Mouse (Mus musculus) urinary bladder, adult 2 months (tissue): ENCODE measurements around the gene Siglece. TPM values are rescaled to one million over a fixed set of nuclear protein-coding genes. Genes with fewer than 3 reads are reported as not detected.

Source experiments
- DNase-seq: peaks from one replicate; pipeline ENCODE4 v3.0.0; 2022; ENCODE audit warnings: low spot score
- polyA plus RNA-seq: library from polyadenylated mRNA; depleted of rRNA; stranded (reverse); fragments of >200 nt; gene quantifications from 2 replicates; pipeline ENCODE4 v1.2.3, GENCODE M21; 2012; rRNA removed

Siglece gene
- polyA plus RNA-seq, 1 experiment = 2.3 TPM

DNA sequence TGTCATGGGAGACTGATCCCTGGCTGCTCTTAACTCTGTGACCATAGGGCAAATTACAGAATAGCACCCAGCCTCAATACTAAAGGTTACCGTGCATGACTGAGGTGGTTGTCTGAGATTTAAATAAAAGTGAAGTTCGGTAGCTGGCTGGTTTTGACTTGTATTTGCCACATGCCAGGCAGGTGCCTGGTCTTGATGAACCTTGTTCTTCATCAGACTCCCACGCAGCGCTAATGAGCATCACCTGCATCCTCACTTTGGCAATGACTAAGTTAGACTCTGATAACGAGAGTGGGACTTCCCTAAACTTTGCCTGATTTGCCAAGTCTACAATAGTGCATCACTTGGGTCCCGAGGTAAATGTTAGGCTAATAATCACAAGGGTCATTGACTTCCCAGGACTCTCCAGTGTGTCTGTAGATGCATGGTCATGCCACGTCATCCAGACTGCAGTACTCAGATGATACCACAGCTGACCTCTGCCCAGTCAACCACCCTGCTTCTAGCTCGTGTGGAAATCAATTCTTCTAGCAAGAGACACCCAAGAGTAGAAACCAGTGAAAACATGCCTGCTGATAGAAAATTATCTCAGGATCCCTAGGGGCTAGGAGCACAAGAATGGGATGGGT is 34.1 kb downstream of the Siglece start:
- no peak for DNase-seq

GRCm38 (mm10) chr7:43625065-43625464 is 34.9 kb downstream of the Siglece start:
- no peak for DNase-seq

DNA sequence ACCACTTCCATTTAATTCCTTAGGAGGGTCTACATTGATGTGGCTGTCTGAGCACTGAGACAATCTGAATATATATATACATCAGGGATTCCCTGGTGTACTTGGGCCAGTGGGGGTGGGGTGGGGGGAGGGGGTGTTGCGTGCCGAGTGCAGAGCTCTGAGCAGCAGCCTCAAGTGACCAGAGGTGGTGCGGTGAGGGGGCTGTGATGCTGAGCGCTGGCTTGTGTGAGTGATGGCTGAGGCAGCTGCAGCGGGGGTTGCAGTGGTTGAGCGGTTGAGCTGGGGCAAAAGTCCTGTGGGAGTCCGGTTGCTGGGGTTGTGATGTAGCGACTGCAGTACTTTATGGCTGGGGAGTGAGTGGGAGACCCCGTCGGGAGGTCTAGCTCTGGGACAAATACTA is 36.1 kb downstream of the Siglece start:
- no peak for DNase-seq

GRCm38 (mm10) chr7:43622927-43623326 is 37.0 kb downstream of the Siglece start:
- no peak for DNase-seq

DNA sequence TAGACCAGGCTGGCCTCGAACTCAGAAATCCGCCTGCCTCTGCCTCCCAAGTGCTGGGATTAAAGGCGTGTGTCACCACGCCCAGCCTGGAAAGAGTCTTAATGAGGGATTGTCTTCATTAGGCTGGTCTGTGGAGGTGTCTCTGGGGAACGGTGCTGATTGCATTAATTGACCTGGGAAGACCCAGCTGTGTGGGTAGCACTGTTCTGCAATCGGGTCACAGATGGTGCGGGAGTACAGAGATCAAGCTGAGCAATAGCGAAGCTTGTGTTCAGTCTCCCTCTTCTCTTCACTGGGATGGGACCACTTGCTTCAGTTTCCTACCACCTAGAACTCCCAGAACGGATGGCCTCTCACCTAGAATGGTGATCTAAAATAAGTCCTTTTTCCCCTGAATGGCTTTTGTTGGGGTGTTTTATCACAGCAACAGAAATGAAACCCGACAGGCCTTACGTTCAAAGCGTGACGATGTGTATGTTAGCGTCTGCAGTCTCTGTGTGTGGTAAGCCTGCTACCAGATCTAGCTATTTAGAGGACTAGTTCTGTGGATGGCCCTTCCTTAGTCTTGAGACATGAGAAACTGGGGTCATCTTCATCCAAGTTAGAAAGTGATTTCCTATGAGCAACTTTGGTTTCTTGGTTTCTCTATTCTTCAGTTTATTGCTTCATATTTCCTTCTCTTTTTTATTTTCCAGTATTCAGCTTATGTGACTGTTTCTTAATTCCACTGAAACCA is 46.0 kb downstream of the Siglece start:
- DNase-seq = no peak

DNA sequence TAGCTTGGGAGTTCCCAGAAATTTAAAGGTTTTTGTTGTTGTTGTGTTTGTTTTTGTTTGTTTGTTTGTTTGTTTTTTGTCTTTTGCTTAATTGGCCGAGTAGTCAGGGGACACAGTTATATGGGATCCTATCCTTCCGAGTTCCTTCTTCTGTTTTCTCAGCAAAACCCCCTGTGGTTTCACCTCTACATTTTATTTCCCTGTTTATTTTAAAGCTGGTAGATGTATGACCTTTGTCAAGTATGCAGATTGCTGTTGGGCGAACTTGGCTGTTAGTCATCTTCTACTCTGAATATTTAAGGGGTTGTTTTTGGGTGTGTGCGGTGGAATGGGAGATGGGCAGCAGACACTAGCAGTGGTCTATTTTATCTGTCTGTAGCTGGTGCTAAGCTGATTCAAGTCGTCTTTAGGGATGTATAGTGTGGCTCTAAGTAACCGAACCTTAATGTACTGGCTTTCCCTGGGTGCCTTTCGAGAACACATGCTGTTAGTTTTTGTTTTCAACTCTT is 51.6 kb downstream of the Siglece start:
- DNase-seq = no peak

DNA sequence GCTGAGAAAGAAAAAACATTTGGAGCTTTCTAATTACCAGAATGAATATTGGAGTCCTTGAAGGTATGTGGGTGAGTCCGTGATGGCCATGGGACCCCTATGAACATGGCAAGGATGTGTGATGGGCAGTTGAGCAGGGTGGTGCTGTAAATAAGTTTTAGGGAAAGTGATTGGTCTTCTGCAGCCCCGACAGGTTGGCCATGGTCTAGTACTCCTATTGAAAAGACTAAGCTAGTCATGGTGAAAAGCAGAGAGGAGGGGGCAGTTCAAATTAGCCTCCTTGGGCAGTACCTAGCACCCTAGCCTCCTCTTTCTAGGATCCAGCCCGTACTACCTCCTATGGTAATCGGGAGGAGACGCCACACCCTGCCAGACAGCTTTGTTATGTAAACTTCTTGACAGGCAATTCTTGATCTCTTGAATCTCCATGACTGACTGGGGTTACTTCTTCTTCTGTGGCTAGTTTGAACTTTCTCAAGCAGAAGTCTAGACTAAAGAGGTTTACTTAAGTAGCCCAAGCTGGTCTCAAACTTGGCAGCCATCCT is 52.1 kb downstream of the Siglece start:
- no peak for DNase-seq

- peak; percentile 23 for DNase-seq
These were observed 52.8 kb downstream of the Siglece start, which contains the start of gene Zfp819 for GRCm38 (mm10) chr7:43606896-43607742. TSS of gene Zfp819 (plus strand) at chr7:43607169.

DNA sequence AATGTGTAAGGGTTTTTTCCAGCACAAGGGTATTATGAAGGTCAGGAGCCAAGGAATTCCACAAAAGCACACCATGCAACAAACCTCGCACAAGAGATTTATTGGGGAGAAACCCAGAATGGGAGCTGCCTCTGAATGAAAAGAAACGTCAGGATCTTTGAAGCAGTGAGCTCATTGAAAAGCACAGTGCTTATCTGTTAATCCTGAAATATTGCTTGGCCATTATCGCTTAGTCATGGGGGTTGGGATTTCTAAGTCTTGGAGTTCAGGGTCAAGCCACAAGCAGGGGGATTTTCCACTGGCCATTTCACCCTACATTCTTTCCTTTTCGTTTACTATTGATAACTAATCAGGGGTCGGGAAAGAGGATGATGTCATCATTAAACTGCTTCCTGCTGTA is 58.1 kb downstream of the Siglece start:
- DNase-seq = no peak

Other genes starting within 250 kb of the Siglece start
- gene Lim2, start 232.5 kb downstream of the Siglece start, polyA plus RNA-seq = not detected in 2 replicates
- 4.0 and 4.4 TPM in 2 replicates for gene Nkg7, start 223.1 kb downstream of the Siglece start, polyA plus RNA-seq
- not detected in 2 replicates for gene Cldnd2, start 219.4 kb downstream of the Siglece start, polyA plus RNA-seq
- gene Etfb, start 216.1 kb downstream of the Siglece start, polyA plus RNA-seq = 244 and 246 TPM in 2 replicates
- 0.12 and 0.56 TPM in 2 replicates for gene Gm45233, start 216.0 kb downstream of the Siglece start, polyA plus RNA-seq
- gene Vsig10l, start 197.0 kb downstream of the Siglece start, polyA plus RNA-seq = 2.7 and 3.1 TPM in 2 replicates
- gene Iglon5, start 170.1 kb downstream of the Siglece start, polyA plus RNA-seq = 3.7 and 7.2 TPM in 2 replicates
- not detected in 2 replicates for gene 4931406B18Rik, start 154.2 kb downstream of the Siglece start, polyA plus RNA-seq
- 5.9 and 7.2 TPM in 2 replicates for gene Cd33, start 115.7 kb downstream of the Siglece start, polyA plus RNA-seq
- 4.0 and 4.3 TPM in 2 replicates for gene Zfp658, start 97.9 kb downstream of the Siglece start, polyA plus RNA-seq
- gene Zfp719, start 80.6 kb downstream of the Siglece start, polyA plus RNA-seq = 6.8 and 7.1 TPM in 2 replicates
- gene Zfp819, start 53.0 kb downstream of the Siglece start, polyA plus RNA-seq = 0.03 TPM in 1 of 2 replicates, not detected in the other
- not detected in 2 replicates for gene Ceacam18, start 25.5 kb downstream of the Siglece start, polyA plus RNA-seq
- 9.7 and 10.2 TPM in 2 replicates for gene Ctu1, start 11.9 kb upstream of the Siglece start, polyA plus RNA-seq
- 0.06 and 0.07 TPM in 2 replicates for gene Klk14, start 30.3 kb upstream of the Siglece start, polyA plus RNA-seq
- gene Klk13, start 52.4 kb upstream of the Siglece start, polyA plus RNA-seq = 0.36 and 0.83 TPM in 2 replicates
- not detected in 2 replicates for gene Klk12, start 108.7 kb upstream of the Siglece start, polyA plus RNA-seq
- 0.23 TPM in 1 of 2 replicates, not detected in the other for gene Klk11, start 114.4 kb upstream of the Siglece start, polyA plus RNA-seq
- gene Klk10, start 120.9 kb upstream of the Siglece start, polyA plus RNA-seq = 0.49 and 0.59 TPM in 2 replicates
- 0.04 TPM in 1 of 2 replicates, not detected in the other for gene Klk9, start 131.7 kb upstream of the Siglece start, polyA plus RNA-seq
- 8.1 and 8.9 TPM in 2 replicates for gene Klk8, start 137.4 kb upstream of the Siglece start, polyA plus RNA-seq
- not detected in 2 replicates for gene Klk7, start 151.1 kb upstream of the Siglece start, polyA plus RNA-seq
- gene Klk6, start 164.3 kb upstream of the Siglece start, polyA plus RNA-seq = 0.30 TPM in 1 of 2 replicates, not detected in the other
- gene Klk5, start 181.8 kb upstream of the Siglece start, polyA plus RNA-seq = not detected in 2 replicates
- gene Klk4, start 221.0 kb upstream of the Siglece start, polyA plus RNA-seq = not detected in 2 replicates